Mouse (Mus musculus) stomach, adult 2 months (tissue): ENCODE results near the gene Mtpn. TPM values are rescaled to one million over a fixed set of nuclear protein-coding genes. Genes with fewer than 3 reads are reported as not detected.

Experiments used
- polyA plus RNA-seq: library from polyadenylated mRNA; depleted of rRNA; stranded (reverse); fragments of >200 nt; gene quantifications from 2 replicates; pipeline ENCODE4 v1.2.3, GENCODE M21; 2012; rRNA removed

The Mtpn gene
- polyA plus RNA-seq: 66.7 and 119 TPM in 2 replicates

DNA sequence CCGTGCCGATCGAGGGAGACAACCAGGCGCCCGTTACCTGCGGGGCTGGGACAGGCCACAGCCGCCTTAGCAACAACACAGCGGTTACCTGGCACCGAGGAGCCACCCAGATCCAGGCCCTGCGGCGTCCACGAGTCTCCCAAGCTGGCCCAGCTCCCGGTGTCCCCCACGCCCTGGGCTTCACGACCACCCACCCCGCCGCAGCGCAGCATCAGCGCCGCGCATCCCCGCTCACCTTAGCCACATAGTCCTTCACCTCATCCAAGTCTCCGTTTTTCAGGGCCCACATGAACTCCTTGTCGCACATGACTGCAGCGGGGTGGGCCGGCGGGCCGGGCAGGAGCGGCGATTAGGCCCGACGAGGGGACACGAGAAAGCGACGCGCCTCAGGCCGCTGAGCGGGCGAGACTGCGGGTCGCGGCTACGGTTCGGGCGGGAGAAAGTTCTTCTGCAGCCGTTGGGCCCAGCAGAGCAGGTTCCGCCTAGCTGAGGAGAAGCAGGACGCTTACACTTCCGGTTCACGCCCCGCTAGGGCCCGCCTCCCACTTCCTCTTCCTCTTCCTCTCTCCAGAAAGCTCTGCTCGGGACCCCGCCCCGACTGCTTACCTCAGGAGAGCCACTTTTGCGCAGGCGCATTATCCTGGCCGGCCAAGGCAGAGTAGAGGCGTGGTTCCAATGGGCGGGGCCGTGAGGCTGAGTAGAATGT, at the start of gene Mtpn:
Gene Mtpn, minus strand, starts transcription at position 585 of the 706 bp plus-strand sequence.

Other genes with a start within 250 kb of the Mtpn start
- gene Slc13a4, start 231.8 kb downstream of the Mtpn start, polyA plus RNA-seq: 0.04 and 0.14 TPM in 2 replicates
- not detected in 2 replicates for gene Fam180a, start 213.7 kb downstream of the Mtpn start, polyA plus RNA-seq